Mouse (Mus musculus): ENCODE measurements around the gene Zfp827.

Zfp827 gene

DNA sequence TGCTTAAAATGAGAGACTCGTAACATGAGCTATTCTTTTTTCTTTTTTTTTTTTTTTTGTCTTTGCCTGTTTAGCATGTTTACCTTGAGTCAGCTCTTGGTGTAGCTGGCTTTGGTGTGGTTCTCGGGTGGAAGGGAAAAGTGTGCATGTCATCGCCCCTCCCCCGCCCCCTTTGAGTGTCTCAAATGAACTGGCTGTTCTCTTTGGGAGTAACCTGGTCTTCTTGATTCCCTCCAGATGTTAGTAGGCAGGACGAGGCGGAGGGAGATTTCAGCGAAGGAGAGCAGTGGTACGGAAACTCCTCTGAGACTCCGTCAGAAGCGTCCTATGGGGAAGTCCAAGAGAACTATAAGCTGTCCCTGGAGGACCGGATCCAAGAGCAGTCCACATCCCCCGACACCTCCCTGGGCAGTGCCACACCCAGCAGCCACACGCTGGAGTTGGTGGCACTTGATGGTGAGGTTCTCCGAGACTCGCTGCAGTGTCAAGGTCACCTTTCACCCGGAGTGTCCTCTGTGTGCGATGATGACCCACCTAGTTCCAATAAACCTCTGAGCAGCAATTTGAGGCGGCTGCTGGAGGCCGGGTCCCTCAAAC is 31.9 kb downstream of the Zfp827 start:
- DNase-seq (ENCODE audit: low read depth, low spot score) = no peak

DNA sequence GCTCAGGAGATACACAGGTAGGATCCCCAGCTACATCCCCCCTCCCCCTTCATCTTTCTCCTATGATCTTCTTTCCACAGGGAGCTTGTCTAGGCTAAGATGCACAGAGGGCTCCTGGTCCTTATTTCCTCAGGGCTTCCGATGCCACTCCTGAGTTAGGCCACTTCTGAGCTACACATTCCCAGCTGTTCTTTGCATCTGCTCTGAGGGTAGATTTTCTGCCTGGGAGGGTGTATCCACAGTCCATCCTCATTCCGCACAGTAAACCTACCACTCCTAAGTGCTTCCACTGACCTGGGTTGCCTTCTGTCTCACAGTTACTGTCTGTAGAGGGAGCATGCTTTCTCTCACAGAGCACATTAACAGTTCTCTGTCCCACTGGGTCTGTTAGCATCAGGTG is 37.7 kb downstream of the Zfp827 start:
- no peak for DNase-seq (ENCODE audit: low read depth, low spot score)

DNA sequence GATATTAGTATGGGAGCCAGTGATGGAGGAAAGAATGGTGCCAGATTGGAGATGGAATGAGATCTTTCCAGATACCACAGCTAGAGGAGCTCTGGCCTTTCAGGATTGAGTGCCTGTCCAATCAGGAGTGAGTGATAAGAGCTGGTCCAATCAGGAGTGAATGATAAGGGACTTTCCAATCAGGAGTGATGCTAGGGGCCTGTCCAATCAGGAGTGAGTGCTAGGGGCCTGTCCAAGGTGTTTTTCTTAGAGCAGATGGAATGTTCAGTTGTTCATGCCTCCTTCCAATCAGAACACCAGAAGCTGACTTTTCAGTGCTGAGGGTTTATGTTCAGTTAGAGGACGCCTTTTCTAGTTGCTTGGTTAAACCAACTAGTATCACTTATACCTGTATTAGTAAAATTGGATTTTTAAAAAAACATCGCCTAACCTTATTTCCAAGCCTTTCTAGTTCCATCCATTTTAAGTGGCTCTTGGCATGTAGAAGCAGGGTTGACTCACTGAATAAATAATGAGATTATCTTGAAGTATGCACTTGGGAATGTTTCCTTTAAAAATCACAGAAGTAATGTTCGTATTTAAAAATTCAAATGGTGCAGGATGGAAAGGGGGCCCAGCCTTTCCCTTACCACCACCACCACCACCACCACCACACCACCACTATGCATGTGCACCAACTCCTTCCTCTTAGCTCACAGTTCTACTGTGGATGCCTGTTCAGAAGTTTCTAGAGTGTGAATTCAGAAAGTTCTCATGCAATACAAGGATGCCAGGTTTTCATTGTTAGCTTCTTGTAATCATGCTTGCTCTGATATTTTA is 39.8 kb downstream of the Zfp827 start:
- no peak for DNase-seq (ENCODE audit: low read depth, low spot score)

DNA sequence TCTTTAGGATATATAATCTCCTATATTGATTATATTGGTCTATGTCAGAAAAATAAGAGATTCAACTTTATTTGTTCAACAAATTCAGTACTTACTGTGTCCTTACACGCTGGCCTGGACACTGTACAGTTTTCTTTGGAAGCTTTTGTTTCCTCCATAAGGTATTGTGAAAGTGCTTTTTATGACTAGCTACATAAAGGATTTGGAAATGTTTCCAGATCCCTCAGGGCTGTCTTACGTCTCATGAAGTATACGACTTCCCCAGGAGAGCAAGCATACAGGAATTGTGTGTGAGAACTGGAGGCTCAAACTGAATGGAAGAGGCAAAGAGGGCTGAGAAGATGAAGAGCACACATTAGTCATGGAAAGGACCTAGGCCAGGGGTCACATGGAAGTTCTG is 45.1 kb downstream of the Zfp827 start:
- DNase-seq (ENCODE audit: low read depth, low spot score) = no peak

DNA sequence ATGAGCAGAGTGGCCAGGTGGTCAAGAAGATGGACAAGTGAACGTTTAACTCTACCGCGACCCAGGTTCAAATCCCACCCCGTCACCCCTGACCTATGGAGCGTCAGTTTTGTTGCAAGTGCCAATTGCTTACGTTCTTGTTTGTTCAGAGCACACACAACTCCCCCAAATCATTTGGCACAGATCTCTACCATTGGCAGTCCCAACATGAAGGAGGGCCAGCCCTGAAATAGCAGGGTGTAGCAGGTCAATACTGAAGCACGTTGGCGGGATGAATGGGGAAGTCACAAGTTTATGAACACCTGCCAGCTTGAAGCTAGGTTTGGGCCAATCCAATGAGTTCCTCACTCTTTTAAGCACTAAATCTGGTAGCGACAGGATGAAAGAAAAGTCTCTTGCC is 46.7 kb downstream of the Zfp827 start:
- peak; percentile 13 for DNase-seq (ENCODE audit: low read depth, low spot score)

DNA sequence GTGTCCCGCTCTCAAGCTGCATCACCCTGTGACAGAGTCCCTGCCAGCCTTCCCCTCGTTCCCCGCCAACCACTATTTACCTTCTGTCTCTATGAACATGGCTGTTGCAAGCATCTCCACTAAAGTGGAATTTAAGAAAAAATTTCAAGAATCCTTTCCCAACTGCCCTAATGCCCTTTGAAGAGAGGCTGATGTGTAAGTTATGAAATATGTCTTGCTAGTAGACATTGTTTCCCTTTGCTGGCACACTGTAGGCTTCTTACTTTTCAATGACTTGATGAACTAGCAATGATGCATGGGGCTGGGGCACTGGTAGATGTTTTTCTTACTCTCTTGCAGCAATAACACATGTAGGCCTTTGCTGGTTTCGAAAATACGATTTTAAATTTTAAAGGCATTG is 49.0 kb downstream of the Zfp827 start:
- DNase-seq (ENCODE audit: low read depth, low spot score) = no peak

DNA sequence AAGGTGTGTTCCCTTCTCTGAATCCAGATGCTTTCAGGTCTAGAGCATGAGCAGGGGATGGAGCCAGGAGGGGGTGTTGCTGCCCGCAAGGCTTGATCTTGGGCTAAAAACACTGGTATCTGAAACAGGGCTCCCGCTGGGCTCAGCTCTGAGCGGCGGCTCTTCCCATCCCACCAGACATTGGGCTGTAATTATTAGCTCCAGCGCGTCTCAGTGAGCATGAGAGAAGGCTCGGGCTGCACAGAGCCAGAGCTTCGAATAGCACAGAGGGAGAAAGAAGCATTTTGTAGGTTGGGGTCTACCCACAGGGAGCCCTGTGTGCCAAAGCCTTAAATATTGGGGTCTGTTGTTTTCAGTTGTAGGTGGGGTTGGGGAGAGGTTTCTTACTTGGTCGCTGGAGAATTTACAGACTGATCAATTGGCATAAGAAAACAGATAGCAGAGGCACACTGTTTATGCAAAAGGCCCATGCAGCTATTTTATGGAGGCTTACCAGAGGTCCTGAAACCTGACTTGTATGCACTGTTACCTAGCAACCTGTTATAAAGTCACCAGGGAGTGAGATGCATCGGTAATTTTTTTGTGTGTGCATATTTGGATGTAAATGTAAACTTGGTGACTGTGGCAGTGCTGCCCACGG is 50.4 kb downstream of the Zfp827 start:
- peak; percentile 57 for DNase-seq (ENCODE audit: low read depth, low spot score)

DNA sequence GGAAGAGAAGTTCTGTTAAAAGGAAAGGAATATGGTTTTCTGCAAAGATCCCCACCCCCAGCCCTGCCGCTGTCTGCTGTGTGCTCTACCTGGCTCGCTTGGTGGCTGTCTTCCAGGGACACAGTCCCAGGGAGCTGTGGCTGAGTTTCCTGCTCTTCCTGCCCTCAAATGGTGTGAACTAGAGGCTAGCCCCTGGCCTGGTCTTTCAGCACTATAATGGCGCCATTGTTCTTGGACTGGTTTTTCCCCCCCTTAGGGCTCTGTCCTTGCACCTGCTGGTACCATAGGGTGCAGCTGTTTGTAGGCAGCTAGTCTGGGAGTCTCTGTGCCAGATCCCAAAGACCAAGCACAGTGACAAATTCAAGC is 50.9 kb downstream of the Zfp827 start:
- peak; percentile 85 for DNase-seq (ENCODE audit: low read depth, low spot score)

DNA sequence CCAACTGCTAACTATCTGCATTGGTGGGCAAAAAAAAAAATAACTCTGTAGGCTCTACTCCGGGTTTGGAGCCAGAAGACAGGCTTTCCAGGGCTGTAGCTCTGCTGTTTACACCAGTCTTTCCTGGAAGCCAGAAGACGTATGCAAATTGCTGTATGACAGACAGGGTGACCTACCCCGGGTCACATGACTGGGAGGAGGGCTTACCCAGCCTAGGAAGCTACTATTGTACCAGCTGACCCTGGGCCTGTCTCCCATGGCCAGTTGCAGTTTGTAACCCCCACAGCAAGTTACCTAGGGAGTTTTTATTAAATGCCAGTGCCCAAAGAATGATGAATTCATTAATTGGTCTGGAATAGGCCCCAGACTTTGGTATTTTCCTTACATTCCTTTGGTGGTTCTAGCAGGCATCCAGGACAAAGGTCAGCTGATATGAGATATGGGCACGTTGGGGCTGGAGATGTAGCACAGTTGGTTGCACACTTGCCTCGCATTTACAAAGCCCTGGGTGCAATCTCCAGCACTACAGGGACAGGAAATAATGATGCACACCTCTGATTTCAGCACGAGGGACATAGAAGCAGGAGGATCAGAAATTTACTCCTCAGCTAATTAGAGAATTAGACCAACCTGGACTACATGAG is 52.0 kb downstream of the Zfp827 start:
- DNase-seq (ENCODE audit: low read depth, low spot score) = peak; percentile 60

DNA sequence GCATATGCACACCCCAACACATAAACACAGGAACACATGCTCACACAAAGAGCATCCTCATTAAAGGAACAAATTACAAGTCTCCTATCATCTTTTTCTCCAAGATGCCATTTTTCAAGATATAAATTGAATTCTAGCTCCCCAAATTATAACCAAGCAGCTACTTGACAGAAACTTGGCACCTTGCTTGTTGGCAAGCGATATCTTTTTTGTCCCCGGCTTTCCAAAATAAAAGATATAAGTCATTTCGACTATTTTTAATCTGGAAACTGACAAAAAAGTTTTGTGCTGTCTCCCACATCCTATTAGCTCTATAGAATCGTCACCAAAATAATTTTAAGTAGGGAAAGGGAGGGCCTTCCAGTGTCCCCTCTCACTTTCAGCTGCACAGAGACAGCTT is 53.1 kb downstream of the Zfp827 start:
- peak; percentile 43 for DNase-seq (ENCODE audit: low read depth, low spot score)

DNA sequence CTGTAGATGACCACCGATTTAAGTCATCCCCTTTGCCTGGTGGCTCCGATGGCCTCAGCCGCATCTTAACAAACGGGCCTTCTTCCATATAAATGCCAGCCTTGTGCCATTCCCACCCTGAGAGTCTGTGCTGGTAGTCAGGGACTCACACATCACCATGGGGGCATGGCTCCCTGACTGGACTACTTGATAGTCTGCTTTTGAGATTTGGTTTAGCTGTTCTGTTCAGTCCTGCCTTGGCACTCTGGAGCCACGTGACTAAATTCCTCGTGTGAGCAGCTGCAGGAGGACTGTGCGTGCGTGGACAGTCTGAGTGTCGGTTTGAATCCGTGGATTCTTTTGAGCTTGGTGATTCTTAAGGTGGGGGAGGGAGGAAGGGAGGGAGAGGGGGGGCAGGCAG is 53.7 kb downstream of the Zfp827 start:
- peak; percentile 57 for DNase-seq (ENCODE audit: low read depth, low spot score)

DNA sequence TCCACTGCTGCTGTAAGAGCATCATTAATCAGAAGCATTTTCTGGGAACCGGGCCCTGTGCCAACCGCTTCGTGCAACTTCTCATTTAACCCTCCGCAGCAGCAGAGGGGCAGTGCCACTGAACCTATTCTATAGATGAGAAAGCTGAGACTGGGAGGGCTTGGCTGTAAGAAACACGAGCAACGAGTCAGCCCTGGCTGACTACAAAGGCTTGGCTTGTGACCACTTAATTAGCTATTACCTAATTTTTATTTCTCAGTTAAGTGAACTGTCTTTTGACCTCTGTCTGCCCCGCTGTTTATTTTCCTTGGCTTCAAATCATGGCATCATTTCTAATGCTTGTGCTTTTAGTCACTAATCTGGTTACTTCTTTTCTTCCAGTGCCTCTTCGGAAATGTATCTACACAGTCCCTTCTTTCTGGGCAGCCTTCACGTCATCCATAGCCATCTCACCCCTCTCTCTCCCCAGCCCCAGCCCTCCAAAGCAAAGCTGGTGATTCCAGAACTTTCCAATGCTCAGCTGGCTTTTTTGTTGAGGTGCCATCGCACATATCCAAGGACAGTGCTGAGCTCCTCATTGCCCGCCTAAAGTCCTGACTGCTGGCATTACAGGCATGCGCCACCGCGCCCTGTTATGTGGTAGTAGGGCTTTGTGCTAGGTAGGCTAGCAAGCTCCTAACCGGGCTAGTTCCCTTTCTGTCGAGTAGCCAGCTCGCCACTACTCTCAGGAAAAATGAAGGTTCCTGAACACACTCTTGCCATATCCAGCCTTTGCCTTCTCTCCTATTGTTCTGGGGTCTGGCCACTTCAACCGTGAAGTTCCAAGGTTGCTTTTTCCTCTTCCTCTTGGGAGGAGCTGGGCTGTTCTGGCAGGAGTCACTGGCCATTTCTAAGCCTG is 55.5 kb downstream of the Zfp827 start:
- no peak for DNase-seq (ENCODE audit: low read depth, low spot score)

DNA sequence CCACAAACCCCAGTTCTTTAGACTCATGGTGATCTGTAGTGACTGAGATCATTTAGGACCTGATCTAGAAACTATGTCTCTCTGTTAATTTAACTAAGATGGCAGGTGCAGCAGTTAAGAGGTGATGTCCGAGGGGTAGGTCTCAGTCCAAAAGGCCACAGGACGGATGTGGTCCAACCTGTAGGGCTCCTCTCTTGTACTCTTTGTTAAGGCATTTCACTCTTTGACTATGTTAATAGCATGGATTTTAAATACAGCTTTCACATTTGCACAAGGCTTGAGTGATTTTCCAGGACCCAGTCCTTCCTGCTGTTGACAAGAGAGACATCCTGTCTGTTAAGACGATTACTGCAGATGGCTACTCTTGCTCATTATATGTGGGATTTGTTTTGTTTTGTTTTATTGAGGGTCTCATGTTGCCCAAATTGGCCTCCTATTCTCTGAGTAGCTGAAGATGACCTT is 56.2 kb downstream of the Zfp827 start:
- DNase-seq (ENCODE audit: low read depth, low spot score) = no peak

DNA sequence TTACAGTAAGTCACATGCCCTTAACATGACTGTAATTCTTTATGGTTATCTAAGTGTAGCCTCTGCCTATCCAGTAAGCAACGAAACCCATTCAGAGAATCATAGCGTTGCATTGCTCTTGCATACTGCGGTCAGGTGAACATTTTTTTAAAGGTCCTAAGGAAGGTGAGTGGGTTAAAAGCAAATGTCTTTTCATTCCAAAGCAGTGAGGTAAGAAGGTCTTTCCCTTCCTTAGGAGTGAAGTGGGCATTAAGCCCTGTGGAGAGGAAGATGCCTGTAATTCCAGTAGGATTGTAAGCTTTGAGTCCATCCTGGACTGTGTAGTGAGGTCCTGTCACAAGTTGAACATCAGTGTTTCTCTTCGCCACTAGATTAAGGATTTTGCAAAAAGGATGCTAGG is 66.2 kb downstream of the Zfp827 start:
- DNase-seq (ENCODE audit: low read depth, low spot score) = no peak

DNA sequence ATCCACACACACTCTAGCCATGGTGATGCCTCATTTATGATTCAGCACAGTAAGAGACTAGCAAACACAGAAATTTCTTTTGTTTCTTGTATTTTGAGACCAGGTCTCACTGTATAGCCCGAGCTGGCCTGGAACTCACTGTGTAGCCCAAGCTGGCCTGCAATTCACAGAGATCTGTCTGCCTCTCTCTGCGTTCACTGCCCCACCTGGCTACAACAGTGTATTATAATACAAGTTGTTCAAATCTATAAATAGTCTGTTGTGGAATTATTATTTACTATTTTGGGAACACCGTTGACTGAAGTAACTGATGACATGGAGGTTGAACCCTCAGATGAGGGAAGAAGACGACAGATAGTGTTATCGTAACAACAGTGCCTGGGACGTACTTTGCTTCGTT is 66.9 kb downstream of the Zfp827 start:
- no peak for DNase-seq (ENCODE audit: low read depth, low spot score)

DNA sequence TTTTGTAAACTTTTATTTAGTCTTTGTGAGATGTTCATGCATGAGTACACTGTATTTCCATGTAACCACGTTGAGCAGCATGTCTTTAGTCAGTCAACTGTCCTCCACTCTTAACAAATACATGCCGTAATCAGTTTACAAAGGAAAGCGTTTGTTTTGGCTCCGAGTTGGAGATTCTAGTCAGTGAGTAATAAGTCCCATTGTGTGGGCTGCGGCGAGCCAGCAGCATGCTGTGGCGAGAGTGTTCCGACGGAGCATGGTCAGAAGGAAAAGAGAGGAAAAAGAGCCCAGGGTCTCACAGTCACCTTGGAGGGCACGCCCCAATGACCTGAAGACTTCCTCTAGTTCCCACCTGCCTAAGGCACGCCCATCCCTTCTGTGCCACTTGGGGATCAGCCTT is 68.7 kb downstream of the Zfp827 start:
- DNase-seq (ENCODE audit: low read depth, low spot score) = peak; percentile 53

DNA sequence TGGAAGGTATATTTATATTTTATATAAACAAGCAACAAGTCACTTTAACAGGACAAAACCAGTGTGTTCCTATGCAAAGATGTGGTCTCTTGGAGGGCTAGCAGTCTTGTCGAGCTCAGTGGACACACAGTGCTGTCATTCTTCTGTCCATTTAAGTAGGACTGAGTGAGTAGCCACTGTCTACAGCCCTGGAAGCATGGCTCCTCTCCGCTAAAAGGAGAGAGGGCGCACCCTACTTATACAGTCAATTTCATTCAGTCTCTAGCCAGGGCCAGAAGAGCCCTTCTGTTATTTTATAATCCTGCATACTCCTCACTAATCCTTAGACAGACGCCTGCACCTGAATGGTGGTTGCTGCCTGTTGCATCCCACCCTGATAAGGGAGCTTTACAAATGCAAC is 74.5 kb downstream of the Zfp827 start:
- no peak for DNase-seq (ENCODE audit: low read depth, low spot score)

DNA sequence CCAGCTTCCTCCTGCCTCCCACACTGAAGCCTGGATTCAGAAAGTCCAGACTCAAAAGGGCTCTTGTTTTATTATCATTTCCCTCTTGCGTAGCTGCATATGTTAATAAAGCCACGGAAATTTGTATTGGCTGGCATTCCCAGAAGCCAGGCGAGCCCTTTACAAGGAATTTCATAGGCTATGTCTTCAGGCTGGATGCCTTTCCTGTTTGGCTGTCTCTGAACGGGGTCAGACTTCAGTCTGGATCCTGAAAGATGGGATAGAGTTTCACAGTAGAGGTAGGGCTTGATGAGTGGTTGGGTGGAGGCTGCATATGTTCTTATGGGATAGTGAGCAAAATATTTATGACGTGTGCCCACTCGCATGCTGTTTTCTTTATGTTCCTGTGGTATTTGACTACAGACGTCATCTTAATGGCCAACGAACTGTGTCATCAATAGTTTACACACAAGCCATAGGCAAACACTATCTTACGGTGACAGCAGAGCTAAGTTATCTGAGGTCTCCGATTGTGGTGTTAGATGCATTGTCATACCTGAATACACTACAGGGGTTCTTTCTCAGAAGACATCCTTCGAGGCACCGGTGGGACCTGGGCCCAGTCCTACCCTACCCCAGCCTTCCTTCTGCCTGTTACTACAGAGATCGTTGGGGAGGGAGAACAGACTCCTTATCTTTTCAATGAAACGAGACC is 75.1 kb downstream of the Zfp827 start:
- DNase-seq (ENCODE audit: low read depth, low spot score) = no peak

DNA sequence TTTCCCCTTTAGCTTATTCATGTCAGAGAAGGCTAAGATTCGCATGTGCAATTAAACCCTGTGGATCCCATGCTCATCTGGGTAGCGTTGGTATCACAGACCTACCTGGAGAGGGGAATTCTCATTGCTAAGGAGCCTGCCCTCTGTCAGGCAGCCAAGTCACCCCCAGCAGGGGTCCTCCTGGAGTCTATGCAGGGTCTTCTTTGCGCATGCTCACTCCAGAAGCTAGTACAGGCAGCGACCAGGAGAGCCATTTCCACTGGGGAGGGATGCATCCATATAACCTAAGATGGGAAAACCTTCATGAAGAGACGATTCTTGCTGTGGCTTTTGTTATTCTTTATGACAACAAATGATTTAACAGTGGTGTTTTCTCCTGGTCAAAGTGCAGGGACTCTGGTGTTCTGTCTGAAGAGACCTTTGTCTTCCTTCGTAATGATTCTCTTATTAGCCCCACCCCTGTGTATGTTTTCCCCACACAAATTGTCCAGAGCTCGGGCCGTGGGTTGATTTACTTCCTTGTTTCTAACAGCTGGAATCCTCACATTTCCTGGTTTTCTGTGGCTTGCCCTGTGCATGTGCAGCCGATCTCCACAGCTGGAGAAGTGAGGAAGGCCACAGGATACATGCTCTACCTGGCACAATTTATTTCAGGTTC is 75.8 kb downstream of the Zfp827 start:
- DNase-seq (ENCODE audit: low read depth, low spot score) = no peak

DNA sequence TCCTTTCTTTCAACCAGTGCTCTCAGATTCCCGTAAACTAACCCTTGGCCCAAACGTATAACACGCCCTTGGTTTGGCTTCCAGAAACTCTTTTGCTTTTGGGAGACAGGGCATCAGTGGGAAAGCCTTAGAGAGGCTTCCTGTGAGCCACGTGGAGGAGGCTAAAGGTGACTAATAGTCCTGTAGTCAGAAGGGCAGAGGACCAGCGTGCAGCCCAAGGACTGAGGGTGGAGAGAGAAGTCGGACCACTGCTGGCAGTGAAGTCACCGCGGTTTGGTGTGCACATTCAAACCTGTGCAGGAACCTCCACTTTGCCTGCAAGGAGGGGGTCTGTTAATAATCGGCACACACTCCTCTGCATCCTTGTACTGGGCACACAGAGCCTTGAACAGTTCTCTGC is 76.4 kb downstream of the Zfp827 start:
- DNase-seq (ENCODE audit: low read depth, low spot score) = no peak
